Comparison of ENCODE assay signal across 26 mouse cellular contexts in the genomic region with DNA sequence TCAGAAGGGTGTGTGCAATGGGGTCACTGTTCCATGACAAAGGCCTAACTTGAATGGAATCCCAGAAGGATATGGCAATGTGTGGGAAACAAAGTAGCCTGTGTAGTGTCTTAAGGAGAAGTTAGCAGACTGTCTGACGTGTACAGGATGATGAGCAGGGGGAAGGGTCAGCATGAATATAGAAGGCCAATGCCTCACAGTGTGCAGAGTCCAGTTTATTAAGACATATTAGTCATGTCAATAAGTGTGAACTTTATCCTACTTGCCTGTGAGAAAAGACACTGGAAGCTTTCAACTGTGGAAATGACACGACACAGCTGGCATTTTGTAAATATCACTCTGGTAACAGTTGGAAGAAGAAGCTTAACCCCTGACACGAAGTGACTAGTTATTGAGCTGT. TPM values are rescaled to one million over a fixed set of nuclear protein-coding genes. Genes with fewer than 3 reads are reported as not detected.
"Had no signal": no experiment of that assay in that cellular context is flagged by ENCODE, and none has a peak within 500 bp of the region (broad histone marks: within the 10 kb centered on the region; RNA-seq: fewer than 3 reads in every experiment).

No protein-coding gene starts in this region.

RNA-seq across cellular contexts. Expression of gene Mptx2, which starts 25.2 kb away (rescaled TPM):
- polyA plus RNA-seq: heart, adult 2 months; heart, embryonic 10.5 days; heart, embryonic 11.5 days; heart, embryonic 12.5 days; heart, embryonic 13.5 days; heart, embryonic 14.5 days; heart, embryonic 15.5 days; heart, embryonic 16.5 days; heart, postnatal 0 days; hindbrain, embryonic 10.5 days; hindbrain, embryonic 11.5 days; hindbrain, embryonic 12.5 days; hindbrain, embryonic 13.5 days; hindbrain, embryonic 14.5 days; hindbrain, embryonic 15.5 days; hindbrain, embryonic 16.5 days; hindbrain, postnatal 0 days; inflammation-experienced regulatory T-cells, adult 6 months; intestine, embryonic 15.5 days; kidney, adult 2 months; kidney, embryonic 14.5 days; kidney, embryonic 15.5 days; kidney, embryonic 16.5 days; kidney, postnatal 0 days had no signal

RNA-seq across cellular contexts. Expression of gene Ackr1, which starts 30.8 kb away (rescaled TPM):
- polyA plus RNA-seq: inflammation-experienced regulatory T-cells, adult 6 months had no signal

RNA-seq across cellular contexts. Expression of gene Olfr418, which starts 37.0 kb away (rescaled TPM):
- polyA plus RNA-seq: heart, adult 2 months; heart, embryonic 10.5 days; heart, embryonic 11.5 days; heart, embryonic 12.5 days; heart, embryonic 13.5 days; heart, embryonic 14.5 days; heart, embryonic 15.5 days; heart, embryonic 16.5 days; heart, postnatal 0 days; hindbrain, embryonic 10.5 days; hindbrain, embryonic 11.5 days; hindbrain, embryonic 12.5 days; hindbrain, embryonic 13.5 days; hindbrain, embryonic 14.5 days; hindbrain, embryonic 15.5 days; hindbrain, embryonic 16.5 days; inflammation-experienced regulatory T-cells, adult 6 months; intestine, embryonic 15.5 days; intestine, postnatal 0 days; kidney, adult 2 months; kidney, embryonic 14.5 days; kidney, embryonic 15.5 days; kidney, embryonic 16.5 days; kidney, postnatal 0 days; large intestine, adult 2 months had no signal
